In the genomic region with DNA sequence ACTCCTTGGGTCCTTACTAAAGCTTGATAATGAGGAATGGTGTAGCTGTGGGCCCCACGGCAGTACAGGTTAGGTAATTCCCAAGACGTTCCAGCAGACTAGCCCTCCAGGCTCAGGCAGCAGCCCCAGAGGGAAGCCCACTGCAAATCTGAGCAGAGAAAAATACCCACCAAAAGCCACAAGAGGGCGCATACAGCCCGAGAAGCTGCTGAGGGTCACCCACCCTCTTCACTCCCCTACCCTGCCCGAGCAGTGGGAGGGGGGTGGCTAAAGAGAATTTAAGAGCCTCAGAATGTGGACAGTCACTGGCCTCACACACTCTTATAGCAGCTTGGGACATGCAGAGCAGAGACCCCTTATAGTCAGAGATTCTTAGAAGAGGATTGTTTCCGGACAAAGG, we compare ENCODE assay signal across 9 mouse cellular contexts. TPM values are rescaled to one million over a fixed set of nuclear protein-coding genes. Genes with fewer than 3 reads are reported as not detected.
DNase-seq lines count a peak whose midpoint lies in the region; ATAC-seq and TF ChIP-seq lines count a peak whose summit lies in the region.
"Had no signal": no experiment of that assay in that cellular context is flagged by ENCODE, and none has a peak within 500 bp of the region (broad histone marks: within the 10 kb centered on the region; RNA-seq: fewer than 3 reads in every experiment).

No protein-coding gene starts in this region.

- 18% methylated on average over 6 of the region's 6 CpGs for WGBS in liver, embryonic 12.5 days (ENCODE audit: insufficient replicate concordance)
- WGBS in liver, adult 2 months: 20% methylated on average over 6 of the region's 6 CpGs

- peaks cover 56% of the 10 kb centered on the region for H3K27me3 ChIP-seq in liver, embryonic 12.5 days (replicated peaks)
- no peaks in the 10 kb centered on the region for H3K27me3 ChIP-seq in liver, adult 2 months (ENCODE audit: control insufficient read depth, insufficient read depth, low read length)
- H3K27me3 ChIP-seq in splenic B cell, adult 2 months (ENCODE audit: control insufficient read depth, insufficient read depth, low read length, poor library complexity, severe bottlenecking): no peaks in the 10 kb centered on the region

- H3K4me2 ChIP-seq in liver, embryonic 12.5 days: no peak overlapping the region

- TF ChIP-seq CTCF in liver, adult 2 months (IDR thresholded peaks at IDR 0.05; ENCODE audit: low read depth, low read length): peak; percentile 68

- no peaks in the 10 kb centered on the region for H3K9me3 ChIP-seq in liver, embryonic 12.5 days (replicated peaks)

- TF ChIP-seq POLR2A in liver, adult 2 months (IDR thresholded peaks at IDR 0.05; ENCODE audit: extremely low read depth, insufficient read depth, low read length): no peak

- H3K27ac ChIP-seq in liver, embryonic 12.5 days: no peak overlapping the region
- H3K27ac ChIP-seq in liver, adult 2 months (replicated peaks; ENCODE audit: insufficient read depth, low read depth, low read length): no peak overlapping the region

- peak; percentile 42 for DNase-seq in liver
- DNase-seq in brain, adult 2 months (ENCODE audit: low read depth, low spot score): peak; percentile 49
- DNase-seq in liver, adult 2 months (ENCODE audit: extremely low read depth, low read depth, low spot score): no peak
- peak; percentile 56 for DNase-seq in splenic B cell, adult 2 months (ENCODE audit: low read depth, low spot score)
- DNase-seq in right cerebral cortex, adult 18-20 months: no peak

- H3K9ac ChIP-seq in liver, embryonic 12.5 days: no peak overlapping the region
- H3K9ac ChIP-seq in liver, adult 2 months (ENCODE audit: low read depth, low read length): no peak overlapping the region

- ATAC-seq in liver, embryonic 12.5 days: no peak
- peak; percentile 33; the same call in 1 of the 2 replicates for ATAC-seq in granulocyte monocyte progenitor cell, adult 5-6 weeks (replicated peaks; ENCODE audit: poor library complexity, severe bottlenecking)
- no peak for ATAC-seq in megakaryocyte, adult 5-6 weeks (ENCODE audit: poor library complexity, severe bottlenecking)

- H3K79me2 ChIP-seq in liver, adult 2 months (ENCODE audit: control insufficient read depth, insufficient read depth, low read length): no peaks in the 10 kb centered on the region

- no peaks in the 10 kb centered on the region for H3K36me3 ChIP-seq in liver, embryonic 12.5 days
- no peaks in the 10 kb centered on the region for H3K36me3 ChIP-seq in liver, adult 2 months (ENCODE audit: control insufficient read depth, insufficient read depth, low read length)
- H3K36me3 ChIP-seq in splenic B cell, adult 2 months (ENCODE audit: control insufficient read depth, insufficient read depth, low read length, poor library complexity, severe bottlenecking): no peaks in the 10 kb centered on the region

- peaks cover 49% of the 10 kb centered on the region for H3K4me1 ChIP-seq in liver, embryonic 12.5 days
- H3K4me1 ChIP-seq in liver, adult 2 months (ENCODE audit: control insufficient read depth, insufficient read depth, low read length): no peaks in the 10 kb centered on the region

- H3K4me3 ChIP-seq in liver, embryonic 12.5 days: no peak overlapping the region
- no peak overlapping the region for H3K4me3 ChIP-seq in liver, adult 2 months (ENCODE audit: insufficient read depth, low read depth, low read length)
- H3K4me3 ChIP-seq: erythroblast, embryonic 14.5 days had no signal

RNA-seq across cellular contexts. Expression of a gene that starts 6.0 kb away (rescaled TPM):
- 0.50 and 0.92 TPM in 2 replicates for polyA plus RNA-seq in liver, embryonic 12.5 days (2016; fragmentation: Nextera tagmentation; extraction: Ambion mirVana)
- total RNA-seq in granulocyte monocyte progenitor cell, adult 5-6 weeks (2014; fragmentation: Nextera tagmentation): not detected in 2 replicates
- total RNA-seq in granulocyte monocyte progenitor cell, adult 5-6 weeks (2017): 0.21 and 1.0 TPM in 2 replicates
- total RNA-seq in liver, adult 2 months (2014; rRNA removed): 0.09 and 0.20 TPM in 2 replicates
- polyA plus RNA-seq in liver, adult 2 months (2012; rRNA removed): 0.40 and 0.78 TPM in 2 replicates
- 0.30 and 0.65 TPM in 2 replicates for total RNA-seq in megakaryocyte, adult 5-6 weeks (2015)
- total RNA-seq in megakaryocyte, adult 5-6 weeks (2017): 0.15 and 0.98 TPM in 2 replicates

RNA-seq across cellular contexts. Expression of a gene that starts 11.6 kb away (rescaled TPM):
- polyA plus RNA-seq in liver, embryonic 12.5 days (2016; fragmentation: Nextera tagmentation; extraction: Ambion mirVana): 7.7 and 9.5 TPM in 2 replicates
- total RNA-seq in granulocyte monocyte progenitor cell, adult 5-6 weeks (2014; fragmentation: Nextera tagmentation): not detected in 2 replicates
- total RNA-seq in granulocyte monocyte progenitor cell, adult 5-6 weeks (2017): not detected in 2 replicates
- total RNA-seq in liver, adult 2 months (2014; rRNA removed): 0.18 and 0.54 TPM in 2 replicates
- 0.57 and 0.98 TPM in 2 replicates for polyA plus RNA-seq in liver, adult 2 months (2012; rRNA removed)
- total RNA-seq in megakaryocyte, adult 5-6 weeks (2015): 0.13 TPM in 1 of 2 replicates, not detected in the other
- not detected in 2 replicates for total RNA-seq in megakaryocyte, adult 5-6 weeks (2017)

RNA-seq across cellular contexts. Expression of a gene that starts 15.1 kb away (rescaled TPM):
- 40.4 TPM in 2 replicates for polyA plus RNA-seq in liver, embryonic 12.5 days (2016; fragmentation: Nextera tagmentation; extraction: Ambion mirVana)
- 32.0 and 35.7 TPM in 2 replicates for total RNA-seq in granulocyte monocyte progenitor cell, adult 5-6 weeks (2014; fragmentation: Nextera tagmentation)
- total RNA-seq in granulocyte monocyte progenitor cell, adult 5-6 weeks (2017): 33.6 and 43.3 TPM in 2 replicates
- 13.2 and 13.8 TPM in 2 replicates for total RNA-seq in liver, adult 2 months (2014; rRNA removed)
- polyA plus RNA-seq in liver, adult 2 months (2012; rRNA removed): 22.6 TPM in 2 replicates
- total RNA-seq in megakaryocyte, adult 5-6 weeks (2015): 16.5 and 22.4 TPM in 2 replicates
- 28.5 and 30.4 TPM in 2 replicates for total RNA-seq in megakaryocyte, adult 5-6 weeks (2017)

RNA-seq across cellular contexts. Expression of a gene that starts 17.6 kb away (rescaled TPM):
- 0.20 and 0.23 TPM in 2 replicates for polyA plus RNA-seq in liver, embryonic 12.5 days (2016; fragmentation: Nextera tagmentation; extraction: Ambion mirVana)
- total RNA-seq in granulocyte monocyte progenitor cell, adult 5-6 weeks (2014; fragmentation: Nextera tagmentation): 1.3 and 1.4 TPM in 2 replicates
- total RNA-seq in granulocyte monocyte progenitor cell, adult 5-6 weeks (2017): 5.4 TPM in 1 of 2 replicates, not detected in the other
- 2.1 and 3.7 TPM in 2 replicates for total RNA-seq in liver, adult 2 months (2014; rRNA removed)
- 0.07 and 0.09 TPM in 2 replicates for polyA plus RNA-seq in liver, adult 2 months (2012; rRNA removed)
- 7.0 and 7.2 TPM in 2 replicates for total RNA-seq in megakaryocyte, adult 5-6 weeks (2015)
- 3.5 and 4.6 TPM in 2 replicates for total RNA-seq in megakaryocyte, adult 5-6 weeks (2017)

RNA-seq across cellular contexts. Expression of a gene that starts 17.6 kb away (rescaled TPM):
- polyA plus RNA-seq in liver, embryonic 12.5 days (2016; fragmentation: Nextera tagmentation; extraction: Ambion mirVana): 10.9 and 13.2 TPM in 2 replicates
- total RNA-seq in granulocyte monocyte progenitor cell, adult 5-6 weeks (2014; fragmentation: Nextera tagmentation): 4.8 and 6.1 TPM in 2 replicates
- 2.6 and 11.6 TPM in 2 replicates for total RNA-seq in granulocyte monocyte progenitor cell, adult 5-6 weeks (2017)
- total RNA-seq in liver, adult 2 months (2014; rRNA removed): 11.8 and 13.2 TPM in 2 replicates
- 20.1 and 20.4 TPM in 2 replicates for polyA plus RNA-seq in liver, adult 2 months (2012; rRNA removed)
- not detected in 2 replicates for total RNA-seq in megakaryocyte, adult 5-6 weeks (2015)
- 0.62 and 2.2 TPM in 2 replicates for total RNA-seq in megakaryocyte, adult 5-6 weeks (2017)

Comparison
In these comparisons a context has a peak if more than half of its experiments do, and no peak if none do; other contexts are left out.
1. DNase-seq: peak in liver (single experiment), brain, adult 2 months (single experiment) and splenic B cell, adult 2 months (single experiment); none in liver, adult 2 months (single experiment) and right cerebral cortex, adult 18-20 months (single experiment).